Mouse (Mus musculus) neural tube, embryonic 12.5 days (tissue): ENCODE measurements at regions not wholly inside any gene's neighbourhood (a gene's known extent, or its start where the extent isn't known, plus 50 kb on each side); places are given as distances from the start of the nearest gene placed in this dataset.

Experiments
- ATAC-seq: fragments of 200-750 bp; cut with Nextera tagmentation; 2 replicates; pipeline ENCODE4 v1.8.0; 2017; ENCODE audit warnings: low read depth, mild to moderate bottlenecking, moderate TSS enrichment, moderate library complexity; ENCODE audit not compliant: low FRiP score
- H3K27ac ChIP-seq: fragments of 300-500 bp; sonication (generic); 2 replicates; pipeline ENCODE4 v1.5.1; 2016
- H3K27me3 ChIP-seq: fragments of 300-500 bp; sonication (generic); replicated peaks from 2 replicates; pipeline ENCODE4 v1.6.1; 2016; ENCODE audit warnings: mild to moderate bottlenecking
- H3K36me3 ChIP-seq: fragments of 300-500 bp; sonication (generic); 2 replicates; pipeline ENCODE4 v1.6.1; 2016; ENCODE audit warnings: mild to moderate bottlenecking
- H3K4me1 ChIP-seq: fragments of 300-500 bp; sonication (generic); 2 replicates; pipeline ENCODE4 v1.6.1; 2016
- H3K4me2 ChIP-seq: fragments of 300-500 bp; sonication (generic); replicated peaks from 2 replicates; pipeline ENCODE4 v1.6.1; 2016; ENCODE audit warnings: mild to moderate bottlenecking
- H3K4me3 ChIP-seq: fragments of 300-500 bp; sonication (generic); 2 replicates; pipeline ENCODE4 v1.5.1; 2016
- H3K9ac ChIP-seq: fragments of 300-500 bp; sonication (generic); 2 replicates; pipeline ENCODE4 v1.6.1; 2016; ENCODE audit warnings: mild to moderate bottlenecking
- H3K9me3 ChIP-seq: fragments of 300-500 bp; sonication (generic); 2 replicates; pipeline ENCODE4 v1.6.1; 2016; ENCODE audit warnings: mild to moderate bottlenecking
- WGBS: fragments of 180-500 bp; shearing (Covaris S2); methylation state at CpG from one replicate; pipeline ENCODE4 v1.1.7; 2016; 5-methylcytosine and 5-hydroxymethylcytosine counted together

DNA sequence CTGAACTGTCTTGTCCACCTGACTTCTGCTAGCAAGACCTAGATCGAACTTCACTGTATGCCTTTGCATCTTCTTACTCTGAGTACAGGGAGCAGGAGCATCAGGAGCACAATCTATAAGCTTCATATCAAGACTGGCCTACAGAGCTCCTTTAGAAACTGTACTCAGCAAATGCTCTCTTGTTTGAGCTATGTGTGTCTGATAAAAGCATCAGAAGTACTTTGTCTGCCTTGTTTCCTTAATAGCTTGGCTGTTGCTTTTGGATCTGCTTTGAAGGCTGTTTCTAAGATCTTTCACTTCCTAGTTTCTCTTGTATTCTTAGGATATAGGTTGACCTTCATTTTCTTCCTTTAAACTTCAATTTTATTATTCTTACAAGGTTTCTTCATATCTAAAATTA lies 175.3 kb upstream of the Cypt12 start:
- 94% methylated on average over 1 of the region's 1 CpGs for WGBS
- Histone ChIP-seq H3K4me3 (no peak overlapping the region), H3K36me3 (no peaks in the 10 kb centered on the region), H3K9me3 (no peaks in the 10 kb centered on the region), H3K27me3 (no peaks in the 10 kb centered on the region), H3K27ac (no peak overlapping the region), H3K4me2 (no peak overlapping the region), H3K4me1 (no peaks in the 10 kb centered on the region), H3K9ac (no peak overlapping the region)
- ATAC-seq: no peak

- no peak for ATAC-seq
- Histone ChIP-seq H3K36me3 (no peaks in the 10 kb centered on the region), H3K9me3 (no peaks in the 10 kb centered on the region), H3K4me3 (no peak overlapping the region), H3K4me2 (no peak overlapping the region), H3K9ac (no peak overlapping the region), H3K4me1 (no peaks in the 10 kb centered on the region), H3K27ac (no peak overlapping the region), H3K27me3 (no peaks in the 10 kb centered on the region)
- WGBS: 82% methylated on average over 3 of the region's 3 CpGs
Measured at GRCm38 (mm10) chr3:17779152-17779551, 169.1 kb upstream of the Cypt12 start.

- Histone ChIP-seq H3K27me3 (0 out of 2 replicates have a peak, but pooled peaks cover 4% of the 10 kb centered on the region), H3K36me3 (no peaks in the 10 kb centered on the region), H3K4me1 (peaks cover 14% of the 10 kb centered on the region), H3K4me3 (peak overlapping the region; percentile 20; the same call in 1 of the 2 replicates), H3K27ac (peak overlapping the region; percentile 57; the same call in 1 of the 2 replicates), H3K9me3 (no peaks in the 10 kb centered on the region), H3K9ac (0 out of 2 replicates have a peak overlapping the region, but pooled peaks have one; percentile 17), H3K4me2 (peak overlapping the region; percentile 54)
- ATAC-seq: no peak
- WGBS: 29% methylated on average over 3 of the region's 3 CpGs
Measured at GRCm38 (mm10) chr3:17784076-17784475, 164.1 kb upstream of the Cypt12 start.

GRCm38 (mm10) chr3:17784587-17784986 lies 163.6 kb upstream of the Cypt12 start:
- Histone ChIP-seq H3K27me3 (0 out of 2 replicates have a peak, but pooled peaks cover 4% of the 10 kb centered on the region), H3K4me3 (no peak overlapping the region), H3K4me1 (peaks cover 14% of the 10 kb centered on the region), H3K4me2 (peak overlapping the region; percentile 98), H3K27ac (no peak overlapping the region), H3K9ac (peak overlapping the region; percentile 98; the same call in 1 of the 2 replicates), H3K9me3 (no peaks in the 10 kb centered on the region), H3K36me3 (no peaks in the 10 kb centered on the region)
- WGBS: 18% methylated on average over 3 of the region's 3 CpGs
- ATAC-seq: no peak

GRCm38 (mm10) chr3:17785106-17786022 lies 162.8 kb upstream of the Cypt12 start:
- H3K4me3 ChIP-seq: peak overlapping the region; percentile 54
- H3K27ac ChIP-seq: peak overlapping the region; percentile 100
- no peaks in the 10 kb centered on the region for H3K9me3 ChIP-seq
- peak overlapping the region; percentile 98 for H3K9ac ChIP-seq
- 2% methylated on average over 21 of the region's 21 CpGs for WGBS
- H3K4me2 ChIP-seq: peak overlapping the region; percentile 98
- peak; percentile 23 for ATAC-seq
- H3K4me1 ChIP-seq: peaks cover 14% of the 10 kb centered on the region
- no peaks in the 10 kb centered on the region for H3K36me3 ChIP-seq
- 0 out of 2 replicates have a peak, but pooled peaks cover 4% of the 10 kb centered on the region for H3K27me3 ChIP-seq

DNA sequence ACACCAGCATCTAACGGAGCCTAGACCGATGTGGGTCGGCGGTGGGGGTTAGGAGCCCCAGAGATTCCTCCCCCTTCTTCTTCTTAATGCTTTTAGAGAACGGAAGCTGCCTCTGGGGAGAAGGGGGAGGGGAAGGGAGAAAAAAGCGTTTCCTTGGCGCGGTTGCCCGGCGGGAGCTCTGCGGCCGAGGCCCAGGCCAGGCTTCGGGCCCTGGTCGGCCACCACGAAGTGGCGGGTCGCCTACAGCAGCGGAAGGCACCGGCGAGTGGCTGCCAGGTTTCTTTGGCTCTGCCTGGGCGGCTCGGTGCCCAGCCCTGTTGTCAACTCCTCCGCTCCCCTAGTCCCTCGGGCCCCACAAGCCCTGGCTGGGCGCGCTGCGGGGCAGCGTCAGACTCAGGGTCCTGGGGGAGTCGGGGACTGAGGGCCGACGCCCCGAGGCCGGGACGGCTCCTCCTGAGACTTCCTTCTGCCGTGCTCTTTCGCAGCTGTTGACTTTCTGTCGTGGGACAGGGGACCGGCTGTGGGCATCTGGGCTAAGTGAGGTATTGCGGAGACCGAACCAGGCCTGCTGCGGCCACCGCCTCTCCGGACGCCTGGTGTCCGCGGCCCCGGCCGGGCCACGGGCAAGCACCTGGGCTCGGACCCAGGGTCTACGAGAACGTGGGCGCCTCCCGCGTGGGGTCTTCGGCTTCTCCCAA lies 162.0 kb upstream of the Cypt12 start:
- H3K27me3 ChIP-seq: 0 out of 2 replicates have a peak, but pooled peaks cover 4% of the 10 kb centered on the region
- peaks cover 14% of the 10 kb centered on the region for H3K4me1 ChIP-seq
- H3K4me2 ChIP-seq: peak overlapping the region; percentile 98
- H3K27ac ChIP-seq: peak overlapping the region; percentile 100
- peak overlapping the region; percentile 54 for H3K4me3 ChIP-seq
- WGBS: under 1% methylated on average over 56 of the region's 56 CpGs
- H3K36me3 ChIP-seq: no peaks in the 10 kb centered on the region
- peak overlapping the region; percentile 98 for H3K9ac ChIP-seq
- ATAC-seq: peak; percentile 41
- H3K9me3 ChIP-seq: no peaks in the 10 kb centered on the region

GRCm38 (mm10) chr3:17786721-17787442 lies 161.3 kb upstream of the Cypt12 start:
- peak overlapping the region; percentile 98 for H3K9ac ChIP-seq
- H3K4me3 ChIP-seq: peak overlapping the region; percentile 54
- H3K27me3 ChIP-seq: 0 out of 2 replicates have a peak, but pooled peaks cover 4% of the 10 kb centered on the region
- H3K4me1 ChIP-seq: peaks cover 14% of the 10 kb centered on the region
- ATAC-seq: peak; percentile 76
- H3K9me3 ChIP-seq: no peaks in the 10 kb centered on the region
- H3K36me3 ChIP-seq: no peaks in the 10 kb centered on the region
- 1% methylated on average over 35 of the region's 35 CpGs for WGBS
- H3K27ac ChIP-seq: peak overlapping the region; percentile 100
- peak overlapping the region; percentile 98 for H3K4me2 ChIP-seq

DNA sequence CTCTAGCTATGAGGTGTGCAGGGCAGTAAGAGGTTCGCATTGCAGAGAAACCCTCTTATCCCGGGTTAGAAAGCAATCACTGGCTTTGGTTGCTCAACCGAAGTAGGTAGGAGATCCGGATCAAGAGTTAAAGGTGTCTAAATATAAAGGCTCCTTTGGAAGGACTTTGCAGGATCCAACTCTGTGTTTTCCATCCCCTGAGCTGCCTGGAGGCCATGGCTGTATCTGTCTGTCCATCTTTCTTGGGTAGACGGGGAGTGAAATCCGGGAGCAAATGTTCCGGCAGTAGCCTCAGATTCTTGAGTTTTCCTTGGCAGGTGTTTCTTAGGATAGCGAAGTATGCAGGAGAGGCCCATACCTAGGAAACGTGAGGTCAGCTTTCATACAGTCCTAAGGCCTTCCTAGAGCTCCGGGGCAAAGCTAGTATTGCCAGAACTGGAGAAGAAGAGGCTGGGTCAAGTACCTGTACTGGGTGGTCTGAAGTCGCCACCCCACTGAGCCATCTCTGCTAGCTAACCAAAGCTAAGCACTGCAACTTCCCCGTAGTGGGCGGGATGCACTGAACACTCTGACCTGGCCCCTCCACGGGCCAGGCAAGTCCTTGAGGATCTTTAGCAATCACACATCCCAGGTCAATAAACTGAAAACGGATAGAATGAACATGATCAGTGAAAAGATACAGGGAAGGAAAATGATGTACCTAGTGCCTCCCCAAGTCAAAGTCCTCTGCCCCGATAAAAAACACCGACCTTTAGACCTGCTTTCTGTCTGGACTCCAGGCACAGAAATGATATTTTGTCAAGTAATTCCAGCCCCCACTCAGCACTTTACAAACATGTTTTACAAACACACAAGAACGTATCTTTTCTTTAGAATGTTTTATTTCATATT lies 160.5 kb upstream of the Cypt12 start:
- H3K4me3 ChIP-seq: peak overlapping the region; percentile 54
- H3K27me3 ChIP-seq: 0 out of 2 replicates have a peak, but pooled peaks cover 4% of the 10 kb centered on the region
- no peak; the same call in 1 of the 2 replicates for ATAC-seq
- WGBS: 2% methylated on average over 18 of the region's 18 CpGs
- H3K9ac ChIP-seq: peak overlapping the region; percentile 98
- no peaks in the 10 kb centered on the region for H3K36me3 ChIP-seq
- peak overlapping the region; percentile 98 for H3K4me2 ChIP-seq
- H3K27ac ChIP-seq: peak overlapping the region; percentile 100
- peaks cover 14% of the 10 kb centered on the region for H3K4me1 ChIP-seq
- H3K9me3 ChIP-seq: no peaks in the 10 kb centered on the region

DNA sequence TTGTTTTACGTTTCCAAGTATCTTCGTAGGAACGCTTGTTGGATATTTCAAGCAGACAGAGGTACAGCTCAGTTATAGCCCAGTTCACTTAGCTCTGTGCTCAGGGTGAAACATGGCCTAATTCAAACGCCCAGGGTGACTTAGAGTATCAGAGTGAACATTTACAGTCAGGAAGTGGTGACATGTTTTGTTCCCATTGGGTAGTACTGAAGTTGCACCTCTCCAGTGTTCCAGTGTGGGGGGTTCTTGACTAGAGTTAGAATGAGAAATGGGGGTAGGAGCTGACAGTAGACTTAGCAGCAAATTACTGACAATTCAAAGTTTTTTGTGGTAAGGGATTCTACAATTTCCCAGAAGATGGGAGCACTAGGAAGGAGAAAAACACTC lies 159.9 kb upstream of the Cypt12 start:
- peak overlapping the region; percentile 100 for H3K27ac ChIP-seq
- 22% methylated on average over 4 of the region's 4 CpGs for WGBS
- H3K27me3 ChIP-seq: 0 out of 2 replicates have a peak, but pooled peaks cover 4% of the 10 kb centered on the region
- no peaks in the 10 kb centered on the region for H3K36me3 ChIP-seq
- H3K4me3 ChIP-seq: peak overlapping the region; percentile 28
- H3K4me2 ChIP-seq: peak overlapping the region; percentile 98
- no peak for ATAC-seq
- no peaks in the 10 kb centered on the region for H3K9me3 ChIP-seq
- peaks cover 14% of the 10 kb centered on the region for H3K4me1 ChIP-seq
- peak overlapping the region; percentile 98 for H3K9ac ChIP-seq

DNA sequence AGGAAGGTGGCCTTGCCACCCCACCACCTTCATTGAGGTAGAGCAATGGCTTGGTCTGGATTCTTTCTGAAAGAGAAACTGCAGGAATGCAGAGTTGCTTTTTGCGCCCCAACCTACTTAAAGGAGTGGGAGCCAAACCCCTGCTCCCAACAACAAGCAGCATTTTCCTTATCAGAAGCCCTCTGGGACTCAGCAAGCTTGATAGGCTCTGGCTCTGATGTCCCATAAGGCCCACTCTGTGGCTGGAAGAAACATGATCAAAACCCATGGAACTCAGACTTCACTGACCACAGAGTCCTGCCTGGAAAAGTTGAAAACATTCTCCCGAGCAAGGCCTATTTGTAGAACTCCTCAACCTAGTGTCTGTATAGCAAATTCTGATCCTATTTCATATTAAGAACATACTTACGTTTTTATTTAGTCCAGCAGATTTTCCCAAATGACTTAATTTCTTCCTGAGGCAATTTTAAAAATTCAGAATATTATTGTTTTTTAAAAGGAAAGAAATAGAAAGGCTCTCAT lies 159.4 kb upstream of the Cypt12 start:
- 26% methylated on average over 3 of the region's 3 CpGs for WGBS
- peak overlapping the region; percentile 98 for H3K4me2 ChIP-seq
- peaks cover 14% of the 10 kb centered on the region for H3K4me1 ChIP-seq
- 0 out of 2 replicates have a peak, but pooled peaks cover 4% of the 10 kb centered on the region for H3K27me3 ChIP-seq
- peak overlapping the region; percentile 100 for H3K27ac ChIP-seq
- peak overlapping the region; percentile 98 for H3K9ac ChIP-seq
- H3K36me3 ChIP-seq: no peaks in the 10 kb centered on the region
- no peaks in the 10 kb centered on the region for H3K9me3 ChIP-seq
- peak overlapping the region; percentile 69 for H3K4me3 ChIP-seq
- ATAC-seq: no peak
